Mouse (Mus musculus): ENCODE data around the gene Crybg2. TPM values are rescaled to one million over a fixed set of nuclear protein-coding genes. Genes with fewer than 3 reads are reported as not detected.

Gene Crybg2
- polyA plus RNA-seq, 1 experiment: not detected

- Histone ChIP-seq H3K27ac (ENCODE audit: insufficient read depth, low read length) (no peak overlapping the region), H3K4me1 (ENCODE audit: control insufficient read depth, insufficient read depth, low read length) (no peaks in the 10 kb centered on the region), H3K4me3 (ENCODE audit: insufficient read depth, low read length) (no peak overlapping the region)
- TF ChIP-seq POLR2A (IDR thresholded peaks at IDR 0.05; ENCODE audit: low read depth, low read length): no peak
- peak; percentile 49; the same call in 1 of the 2 replicates for TF ChIP-seq CTCF (IDR thresholded peaks at IDR 0.05; ENCODE audit: borderline replicate concordance, insufficient read depth, low read length)
Measured at GRCm38 (mm10) chr4:134092382-134093288, 32.0 kb downstream of the Crybg2 start.

GRCm38 (mm10) chr4:134094004-134094564 lies 33.5 kb downstream of the Crybg2 start:
- no peak for TF ChIP-seq POLR2A (IDR thresholded peaks at IDR 0.05; ENCODE audit: low read depth, low read length)

GRCm38 (mm10) chr4:134094923-134095547 lies 34.4 kb downstream of the Crybg2 start, which contains the start of gene Cd52:
Gene Cd52, minus strand, starts transcription at chr4:134095082.
- no peak within 1 kb of the TSS for H3K27ac ChIP-seq (ENCODE audit: insufficient read depth, low read length)
- H3K4me1 ChIP-seq (ENCODE audit: control insufficient read depth, insufficient read depth, low read length): no peaks in the 10 kb centered on the region
- TF ChIP-seq POLR2A (IDR thresholded peaks at IDR 0.05; ENCODE audit: low read depth, low read length) (no peak), CTCF (IDR thresholded peaks at IDR 0.05; ENCODE audit: borderline replicate concordance, insufficient read depth, low read length) (no peak)
- H3K4me3 ChIP-seq (ENCODE audit: insufficient read depth, low read length): no peak within 1 kb of the TSS

More at GRCm38 (mm10) chr4:134094004-134094564, 33.5 kb downstream of the Crybg2 start:
- Histone ChIP-seq H3K4me1 (ENCODE audit: control insufficient read depth, insufficient read depth, low read length) (no peaks in the 10 kb centered on the region), H3K4me3 (ENCODE audit: insufficient read depth, low read length) (no peak overlapping the region), H3K27ac (ENCODE audit: insufficient read depth, low read length) (no peak overlapping the region)

- TF ChIP-seq POLR2A (IDR thresholded peaks at IDR 0.05; ENCODE audit: low read depth, low read length) (no peak), CTCF (IDR thresholded peaks at IDR 0.05; ENCODE audit: borderline replicate concordance, insufficient read depth, low read length) (no peak)
- no peaks in the 10 kb centered on the region for H3K4me1 ChIP-seq (ENCODE audit: control insufficient read depth, insufficient read depth, low read length)
- H3K4me3 ChIP-seq (ENCODE audit: insufficient read depth, low read length): no peak overlapping the region
- no peak overlapping the region for H3K27ac ChIP-seq (ENCODE audit: insufficient read depth, low read length)
Measured at GRCm38 (mm10) chr4:134096120-134096519, 35.5 kb downstream of the Crybg2 start.

- Histone ChIP-seq H3K27ac (ENCODE audit: insufficient read depth, low read length) (no peak overlapping the region), H3K4me1 (ENCODE audit: control insufficient read depth, insufficient read depth, low read length) (no peaks in the 10 kb centered on the region), H3K4me3 (ENCODE audit: insufficient read depth, low read length) (no peak overlapping the region)
- TF ChIP-seq CTCF (IDR thresholded peaks at IDR 0.05; ENCODE audit: borderline replicate concordance, insufficient read depth, low read length) (no peak), POLR2A (IDR thresholded peaks at IDR 0.05; ENCODE audit: low read depth, low read length) (no peak)
Measured at GRCm38 (mm10) chr4:134097015-134097608, 36.5 kb downstream of the Crybg2 start.

- Histone ChIP-seq H3K4me1 (ENCODE audit: control insufficient read depth, insufficient read depth, low read length) (no peaks in the 10 kb centered on the region), H3K27ac (ENCODE audit: insufficient read depth, low read length) (no peak overlapping the region), H3K4me3 (ENCODE audit: insufficient read depth, low read length) (no peak overlapping the region)
- TF ChIP-seq POLR2A (IDR thresholded peaks at IDR 0.05; ENCODE audit: low read depth, low read length): no peak
- TF ChIP-seq CTCF (IDR thresholded peaks at IDR 0.05; ENCODE audit: borderline replicate concordance, insufficient read depth, low read length): no peak
Measured at GRCm38 (mm10) chr4:134098628-134099027, 38.0 kb downstream of the Crybg2 start.

- Histone ChIP-seq H3K4me1 (ENCODE audit: control insufficient read depth, insufficient read depth, low read length) (no peaks in the 10 kb centered on the region), H3K4me3 (ENCODE audit: insufficient read depth, low read length) (no peak overlapping the region), H3K27ac (ENCODE audit: insufficient read depth, low read length) (no peak overlapping the region)
- no peak for TF ChIP-seq POLR2A (IDR thresholded peaks at IDR 0.05; ENCODE audit: low read depth, low read length)
- no peak for TF ChIP-seq CTCF (IDR thresholded peaks at IDR 0.05; ENCODE audit: borderline replicate concordance, insufficient read depth, low read length)
Measured at GRCm38 (mm10) chr4:134100245-134100644, 39.6 kb downstream of the Crybg2 start.

GRCm38 (mm10) chr4:134101979-134102741 lies 41.5 kb downstream of the Crybg2 start, which contains the start of gene Ubxn11:
Gene Ubxn11, plus strand, starts transcription at chr4:134102570.
- Histone ChIP-seq H3K4me1 (ENCODE audit: control insufficient read depth, insufficient read depth, low read length) (no peaks in the 10 kb centered on the region), H3K27ac (ENCODE audit: insufficient read depth, low read length) (no peak within 1 kb of the TSS), H3K4me3 (ENCODE audit: insufficient read depth, low read length) (peak within 1 kb of the TSS; percentile 81)
- TF ChIP-seq CTCF (IDR thresholded peaks at IDR 0.05; ENCODE audit: borderline replicate concordance, insufficient read depth, low read length) (no peak), POLR2A (IDR thresholded peaks at IDR 0.05; ENCODE audit: low read depth, low read length) (no peak)

- TF ChIP-seq POLR2A (IDR thresholded peaks at IDR 0.05; ENCODE audit: low read depth, low read length) (no peak), CTCF (IDR thresholded peaks at IDR 0.05; ENCODE audit: borderline replicate concordance, insufficient read depth, low read length) (no peak)
- no peak overlapping the region for H3K27ac ChIP-seq (ENCODE audit: insufficient read depth, low read length)
Measured at GRCm38 (mm10) chr4:134102742-134103119, 42.1 kb downstream of the Crybg2 start.

More at GRCm38 (mm10) chr4:134102742-134103119, 42.1 kb downstream of the Crybg2 start:
- Histone ChIP-seq H3K4me1 (ENCODE audit: control insufficient read depth, insufficient read depth, low read length) (no peaks in the 10 kb centered on the region), H3K4me3 (ENCODE audit: insufficient read depth, low read length) (peak overlapping the region; percentile 81)
